Mouse (Mus musculus) spleen, postnatal 14 days (tissue): ENCODE data around the gene Gm10118.

Experiments used
- DNase-seq, 2 experiments: peaks; one replicate each; pipeline ENCODE4 v3.0.0; 2021 to 2022; ENCODE audit warnings: low spot score in 2 of 2

The Gm10118 gene

GRCm38 (mm10) chr10:63927334-63927733, at the start of gene Gm10118:
TSS of gene Gm10118 (minus strand) at chr10:63927434.
- DNase-seq = no peak

GRCm38 (mm10) chr10:63972300-63972699, 45.1 kb upstream of the Gm10118 start:
- no peak for DNase-seq

- no peak for DNase-seq
Measured at GRCm38 (mm10) chr10:63954308-63954930, 27.2 kb upstream of the Gm10118 start.

- no peak for DNase-seq
Measured at GRCm38 (mm10) chr10:63951481-63951880, 24.2 kb upstream of the Gm10118 start.

GRCm38 (mm10) chr10:63950867-63951266, 23.6 kb upstream of the Gm10118 start:
- DNase-seq = no peak

GRCm38 (mm10) chr10:63947266-63947665, 20.0 kb upstream of the Gm10118 start:
- no peak for DNase-seq

GRCm38 (mm10) chr10:63945534-63945933, 18.3 kb upstream of the Gm10118 start:
- DNase-seq = no peak

- no peak for DNase-seq
Measured at GRCm38 (mm10) chr10:63933946-63934345, 6.7 kb upstream of the Gm10118 start.

GRCm38 (mm10) chr10:63908878-63909277, 18.4 kb downstream of the Gm10118 start:
- no peak for DNase-seq

GRCm38 (mm10) chr10:63899891-63900290, 27.3 kb downstream of the Gm10118 start:
- DNase-seq = no peak

- no peak for DNase-seq
Measured at GRCm38 (mm10) chr10:63894612-63895011, 32.6 kb downstream of the Gm10118 start.

GRCm38 (mm10) chr10:63886449-63887088, 40.7 kb downstream of the Gm10118 start:
- no peak for DNase-seq

- DNase-seq = no peak
Measured at GRCm38 (mm10) chr10:63880462-63880903, 46.8 kb downstream of the Gm10118 start.
